ENCODE assay signal across 8 mouse cellular contexts in genomic region chr3:58784219-58785092, GRCm38 (mm10). TPM values are rescaled to one million over a fixed set of nuclear protein-coding genes. Genes with fewer than 3 reads are reported as not detected.
DNase-seq lines count a peak whose midpoint lies in the region; ATAC-seq and TF ChIP-seq lines count a peak whose summit lies in the region.

No protein-coding gene starts in this region.

- intact Hi-C loops in left cerebral cortex, postnatal 36 days (cut with DNase I) = loop anchor here (2.0 to 10.0 kb wide), 6 partner anchors 58 to 280 kb away; partner anchors contain the start of genes Eif2a, Med12l, Selenot and Serp1

- TF ChIP-seq CTCF in intestine, postnatal 0 days (IDR thresholded peaks at IDR 0.05; ENCODE audit: low read depth) = peak; percentile 76

- H3K4me3 ChIP-seq in intestine, postnatal 0 days (ENCODE audit: low read depth, low read length) = no peak overlapping the region
- H3K4me3 ChIP-seq in intestine, embryonic 16.5 days (ENCODE audit: low read length) = no peak overlapping the region
- H3K4me3 ChIP-seq in hindbrain, embryonic 14.5 days (replicated peaks; ENCODE audit: low read length) = no peak overlapping the region
- no peak overlapping the region for H3K4me3 ChIP-seq in midbrain, embryonic 14.5 days (replicated peaks; ENCODE audit: low read depth, low read length)
- no peak overlapping the region for H3K4me3 ChIP-seq in heart, embryonic 11.5 days (ENCODE audit: low read depth, low read length)

- H3K27me3 ChIP-seq in intestine, postnatal 0 days (replicated peaks; ENCODE audit: control insufficient read depth, insufficient read depth, low read length) = no peaks in the 10 kb centered on the region
- H3K27me3 ChIP-seq in intestine, embryonic 16.5 days (replicated peaks; ENCODE audit: control insufficient read depth, insufficient read depth, low read length) = no peaks in the 10 kb centered on the region
- no peaks in the 10 kb centered on the region for H3K27me3 ChIP-seq in hindbrain, embryonic 14.5 days (ENCODE audit: control insufficient read depth, insufficient read depth, low read length)
- no peaks in the 10 kb centered on the region for H3K27me3 ChIP-seq in midbrain, embryonic 14.5 days (ENCODE audit: control insufficient read depth, insufficient read depth, low read length)
- no peaks in the 10 kb centered on the region for H3K27me3 ChIP-seq in heart, embryonic 11.5 days (ENCODE audit: control insufficient read depth, insufficient read depth, low read length)

- H3K4me2 ChIP-seq in intestine, postnatal 0 days (replicated peaks; ENCODE audit: low read depth) = no peak overlapping the region
- H3K4me2 ChIP-seq in intestine, embryonic 16.5 days (ENCODE audit: low read depth, low read length) = no peak overlapping the region
- H3K4me2 ChIP-seq in hindbrain, embryonic 14.5 days (replicated peaks) = no peak overlapping the region
- no peak overlapping the region for H3K4me2 ChIP-seq in midbrain, embryonic 14.5 days (ENCODE audit: low read length)
- no peak overlapping the region for H3K4me2 ChIP-seq in heart, embryonic 11.5 days

- no peak for ATAC-seq in intestine, postnatal 0 days
- no peak for ATAC-seq in intestine, embryonic 16.5 days
- no peak for ATAC-seq in hindbrain, embryonic 14.5 days (ENCODE audit: low FRiP score)
- ATAC-seq in midbrain, embryonic 14.5 days (ENCODE audit: low FRiP score, low TSS enrichment) = no peak
- ATAC-seq in heart, embryonic 11.5 days (replicated peaks; ENCODE audit: insufficient number of reproducible peaks, low FRiP score, low TSS enrichment) = no peak

- H3K9ac ChIP-seq in intestine, postnatal 0 days (ENCODE audit: low read depth, low read length) = no peak overlapping the region
- H3K9ac ChIP-seq in intestine, embryonic 16.5 days (ENCODE audit: low read depth, low read length) = no peak overlapping the region
- no peak overlapping the region for H3K9ac ChIP-seq in hindbrain, embryonic 14.5 days
- no peak overlapping the region for H3K9ac ChIP-seq in midbrain, embryonic 14.5 days (replicated peaks; ENCODE audit: low read length)
- no peak overlapping the region for H3K9ac ChIP-seq in heart, embryonic 11.5 days (ENCODE audit: low read depth, low read length)

- H3K4me1 ChIP-seq in intestine, postnatal 0 days (replicated peaks; ENCODE audit: control insufficient read depth, insufficient read depth, low read length) = no peaks in the 10 kb centered on the region
- H3K4me1 ChIP-seq in intestine, embryonic 16.5 days (ENCODE audit: control insufficient read depth, insufficient read depth, low read length) = peaks cover 6% of the 10 kb centered on the region
- H3K4me1 ChIP-seq in hindbrain, embryonic 14.5 days (replicated peaks; ENCODE audit: control insufficient read depth, insufficient read depth, low read length) = no peaks in the 10 kb centered on the region
- H3K4me1 ChIP-seq in midbrain, embryonic 14.5 days (ENCODE audit: control insufficient read depth, insufficient read depth, low read length) = 0 out of 2 replicates have a peak, but pooled peaks cover 2% of the 10 kb centered on the region
- H3K4me1 ChIP-seq in heart, embryonic 11.5 days (ENCODE audit: control insufficient read depth, insufficient read depth, low read length) = no peaks in the 10 kb centered on the region

- WGBS in intestine, postnatal 0 days = 37% methylated on average over 8 of the region's 8 CpGs
- 36% methylated on average over 8 of the region's 8 CpGs for WGBS in intestine, embryonic 16.5 days
- 36% methylated on average over 8 of the region's 8 CpGs for WGBS in hindbrain, embryonic 14.5 days
- 38% methylated on average over 8 of the region's 8 CpGs for WGBS in midbrain, embryonic 14.5 days
- WGBS in heart, embryonic 11.5 days (ENCODE audit: insufficient replicate concordance) = 30% methylated on average over 8 of the region's 8 CpGs

- no peaks in the 10 kb centered on the region for H3K36me3 ChIP-seq in intestine, postnatal 0 days (ENCODE audit: control insufficient read depth, insufficient read depth)
- no peaks in the 10 kb centered on the region for H3K36me3 ChIP-seq in intestine, embryonic 16.5 days (ENCODE audit: control insufficient read depth, insufficient read depth, low read length)
- H3K36me3 ChIP-seq in hindbrain, embryonic 14.5 days (replicated peaks; ENCODE audit: control insufficient read depth, insufficient read depth) = no peaks in the 10 kb centered on the region
- no peaks in the 10 kb centered on the region for H3K36me3 ChIP-seq in midbrain, embryonic 14.5 days (ENCODE audit: control insufficient read depth, insufficient read depth, low read length)
- H3K36me3 ChIP-seq in heart, embryonic 11.5 days (ENCODE audit: control insufficient read depth, insufficient read depth, low read length) = no peaks in the 10 kb centered on the region

- DNase-seq in CD4-positive helper T cell, adult 2 months (ENCODE audit: low read depth, low spot score) = peak; percentile 35
- peak; percentile 60 for DNase-seq in NIH3T3 (ENCODE audit: low read depth)
- peak; percentile 76 for DNase-seq in hindbrain, embryonic 14.5 days (ENCODE audit: low spot score)
- DNase-seq in midbrain, embryonic 14.5 days = peak; percentile 80
- no peak for DNase-seq in left cerebral cortex, postnatal 36 days (ENCODE audit: low spot score in 2 of 2)

- H3K27ac ChIP-seq in intestine, postnatal 0 days (ENCODE audit: low read depth, low read length) = no peak overlapping the region
- H3K27ac ChIP-seq in intestine, embryonic 16.5 days (ENCODE audit: low read length) = no peak overlapping the region
- no peak overlapping the region for H3K27ac ChIP-seq in hindbrain, embryonic 14.5 days
- H3K27ac ChIP-seq in midbrain, embryonic 14.5 days (replicated peaks; ENCODE audit: low read depth, low read length) = no peak overlapping the region
- H3K27ac ChIP-seq in heart, embryonic 11.5 days (ENCODE audit: low read depth, low read length) = no peak overlapping the region

- H3K9me3 ChIP-seq in intestine, postnatal 0 days (ENCODE audit: control insufficient read depth) = no peaks in the 10 kb centered on the region
- H3K9me3 ChIP-seq in intestine, embryonic 16.5 days (ENCODE audit: control insufficient read depth, low read length) = no peaks in the 10 kb centered on the region
- no peaks in the 10 kb centered on the region for H3K9me3 ChIP-seq in hindbrain, embryonic 14.5 days (ENCODE audit: control insufficient read depth, low read length)
- no peaks in the 10 kb centered on the region for H3K9me3 ChIP-seq in midbrain, embryonic 14.5 days (ENCODE audit: control insufficient read depth, low read length)
- no peaks in the 10 kb centered on the region for H3K9me3 ChIP-seq in heart, embryonic 11.5 days (replicated peaks; ENCODE audit: control insufficient read depth, low read length)

RNA-seq across cellular contexts. Expression of gene Mindy4b-ps, which starts 37.7 kb away (rescaled TPM):
- not detected in 2 replicates for polyA plus RNA-seq in intestine, postnatal 0 days (2015; fragmentation: Nextera tagmentation; extraction: Ambion mirVana)
- not detected in 2 replicates for polyA plus RNA-seq in intestine, embryonic 16.5 days (2015; fragmentation: Nextera tagmentation; extraction: Ambion mirVana)
- polyA plus RNA-seq in hindbrain, embryonic 14.5 days (2014; fragmentation: Nextera tagmentation; extraction: Ambion mirVana) = 0.09 TPM in 1 of 2 replicates, not detected in the other
- not detected in 2 replicates for polyA plus RNA-seq in midbrain, embryonic 14.5 days (2014; fragmentation: Nextera tagmentation; extraction: Ambion mirVana)
- total RNA-seq in left cerebral cortex, postnatal 36 days (2021) = 1 to 10 TPM; 2.0 to 3.4 TPM
- polyA plus RNA-seq in heart, embryonic 11.5 days (2014; fragmentation: Nextera tagmentation; extraction: Ambion mirVana) = not detected in 2 replicates

Comparison
In these comparisons a context has a peak if more than half of its experiments do, and no peak if none do; other contexts are left out.
1. DNase-seq: peak in CD4-positive helper T cell, adult 2 months (single experiment), NIH3T3 (single experiment), hindbrain, embryonic 14.5 days (single experiment) and midbrain, embryonic 14.5 days (single experiment); none in left cerebral cortex, postnatal 36 days (0 of 2).